Mouse (Mus musculus) hindbrain, embryonic 14.5 days (tissue): ENCODE results near the gene Ttc9b. TPM values are rescaled to one million over a fixed set of nuclear protein-coding genes. Genes with fewer than 3 reads are reported as not detected.
A peak's percentile ranks its signal among the peaks of the same experiment; 100 is the strongest.
"Not testable (repeated sequence)": the region's sequence is repeated elsewhere in the genome, so short reads cannot be mapped to it uniquely, and the experiment has no call there.

Experiments
- ATAC-seq: fragments of 200-750 bp; cut with Nextera tagmentation; 2 replicates; pipeline ENCODE4 v1.8.0; 2017; ENCODE audit warnings: moderate number of reproducible peaks, mild to moderate bottlenecking, moderate TSS enrichment, moderate library complexity; ENCODE audit not compliant: low FRiP score
- DNase-seq: peaks from one replicate; pipeline ENCODE4 v3.0.0-alpha.2; 2015; ENCODE audit warnings: low spot score
- H3K27ac ChIP-seq: fragments of 300-500 bp; sonication (generic); 2 replicates; pipeline ENCODE4 v1.5.1; 2014; ENCODE audit warnings: mild to moderate bottlenecking, moderate library complexity
- H3K27me3 ChIP-seq: fragments of 300-500 bp; sonication (generic); 2 replicates; pipeline ENCODE4 v1.6.1; 2014; ENCODE audit warnings: mild to moderate bottlenecking, low read length, mixed read lengths; ENCODE audit not compliant: control insufficient read depth, insufficient read depth
- H3K36me3 ChIP-seq: fragments of 300-500 bp; sonication (generic); replicated peaks from 2 replicates; pipeline ENCODE4 v1.6.1; 2014; ENCODE audit not compliant: control insufficient read depth, insufficient read depth
- H3K4me1 ChIP-seq: fragments of 300-500 bp; sonication (generic); replicated peaks from 2 replicates; pipeline ENCODE4 v1.6.1; 2014; ENCODE audit warnings: antibody characterized with exemption, low read length, mixed read lengths; ENCODE audit not compliant: control insufficient read depth, insufficient read depth
- H3K4me2 ChIP-seq: fragments of 300-500 bp; sonication (generic); replicated peaks from 2 replicates; pipeline ENCODE4 v1.6.1; 2014; ENCODE audit warnings: mild to moderate bottlenecking, moderate library complexity
- H3K4me3 ChIP-seq: fragments of 300-500 bp; sonication (generic); replicated peaks from 2 replicates; pipeline ENCODE4 v1.5.1; 2014; ENCODE audit warnings: mild to moderate bottlenecking, low read length
- H3K9ac ChIP-seq: fragments of 300-500 bp; sonication (generic); 2 replicates; pipeline ENCODE4 v1.6.1; 2014
- H3K9me3 ChIP-seq: fragments of 300-500 bp; sonication (generic); 2 replicates; pipeline ENCODE4 v1.6.1; 2016; ENCODE audit warnings: low read length; ENCODE audit not compliant: control insufficient read depth
- WGBS: fragments of 180-500 bp; shearing (Covaris S2); extraction: QIAGEN DNeasy Blood & Tissue Kit; methylation state at CpG from one replicate; pipeline ENCODE4 v1.1.7; 2014; 5-methylcytosine and 5-hydroxymethylcytosine counted together
- polyA plus RNA-seq: library from polyadenylated mRNA; unstranded; fragments of >200 nt; fragmentation: Nextera tagmentation; extraction: Ambion mirVana; gene quantifications from 2 replicates; pipeline ENCODE4 v1.2.1, GENCODE M21; 2014

Gene Ttc9b
- polyA plus RNA-seq, 1 experiment from 2014 or later, result 100 TPM

DNA sequence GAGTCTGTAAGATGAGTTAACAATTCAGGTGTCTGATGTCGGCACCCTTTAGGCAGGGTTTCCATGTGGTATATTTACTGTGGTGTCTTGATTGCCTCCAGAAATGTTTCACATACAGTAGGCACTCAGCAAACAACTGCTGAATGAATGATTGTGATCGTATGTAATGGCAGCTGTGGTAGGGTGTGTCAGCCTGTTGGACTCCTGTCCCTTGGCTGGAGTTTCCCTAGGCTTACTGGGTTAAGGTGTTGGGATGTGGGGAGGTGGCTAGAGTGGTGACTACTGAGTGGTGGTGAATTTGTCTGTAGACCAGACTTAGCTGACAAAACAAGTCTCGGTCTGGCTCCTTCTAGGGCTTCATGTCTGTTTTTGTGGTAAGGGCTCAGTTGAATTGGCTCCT, 43.3 kb upstream of the Ttc9b start:
- Histone ChIP-seq H3K4me3 (no peak overlapping the region), H3K9ac (no peak overlapping the region), H3K27me3 (no peaks in the 10 kb centered on the region), H3K36me3 (peaks cover 27% of the 10 kb centered on the region), H3K4me1 (peaks cover 37% of the 10 kb centered on the region), H3K9me3 (no peaks in the 10 kb centered on the region), H3K27ac (no peak overlapping the region), H3K4me2 (no peak overlapping the region)
- WGBS, result 88% methylated on average over 3 of the region's 3 CpGs
- ATAC-seq (no peak), DNase-seq (no peak)

DNA sequence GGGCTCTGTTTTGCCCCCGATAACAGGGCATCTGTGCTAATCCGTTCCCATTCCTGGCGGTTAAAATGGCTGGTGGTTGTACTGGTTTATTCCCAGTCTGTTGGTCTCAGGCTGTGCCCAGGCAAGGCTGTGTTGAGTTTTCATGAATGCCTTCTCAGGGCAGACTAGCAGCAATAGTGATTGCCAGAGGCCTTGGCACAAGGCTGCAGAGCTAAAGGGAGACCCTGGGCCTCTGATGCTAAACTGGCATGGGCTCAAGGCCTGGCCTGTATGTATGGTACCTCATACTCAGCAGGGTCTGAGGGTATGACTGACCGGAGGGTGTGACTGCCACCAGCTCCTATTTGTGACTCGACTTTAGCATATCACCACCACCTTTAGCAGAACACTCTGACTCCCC, 42.8 kb upstream of the Ttc9b start:
- WGBS, result 95% methylated on average over 5 of the region's 5 CpGs
- DNase-seq (no peak), ATAC-seq (no peak)
- Histone ChIP-seq H3K4me1 (peaks cover 35% of the 10 kb centered on the region), H3K9ac (no peak overlapping the region), H3K27ac (no peak overlapping the region), H3K4me2 (no peak overlapping the region), H3K27me3 (no peaks in the 10 kb centered on the region), H3K4me3 (no peak overlapping the region), H3K36me3 (peaks cover 29% of the 10 kb centered on the region), H3K9me3 (no peaks in the 10 kb centered on the region)

DNA sequence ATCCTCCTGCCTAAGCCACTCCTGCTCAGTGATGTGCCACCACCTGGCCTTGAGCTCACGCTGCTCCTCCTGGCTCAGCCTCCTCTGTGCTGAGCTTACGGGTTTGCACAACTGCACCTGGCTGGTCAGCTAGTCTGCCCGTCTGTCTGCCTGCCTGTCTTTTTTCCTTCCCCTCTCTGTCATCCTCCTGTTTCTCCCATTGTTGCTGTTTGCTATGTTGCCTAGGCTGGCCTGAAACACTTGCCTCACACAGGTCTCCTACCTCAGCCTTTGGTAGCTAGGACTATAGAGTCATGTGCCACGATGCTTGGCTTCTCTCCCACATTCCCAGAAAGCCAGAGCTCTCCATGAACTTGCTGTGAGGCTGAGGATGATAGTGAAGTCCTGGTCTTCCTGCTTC, 40.8 kb upstream of the Ttc9b start:
- H3K4me3 ChIP-seq, result no peak overlapping the region
- no peaks in the 10 kb centered on the region for H3K27me3 ChIP-seq
- peaks cover 21% of the 10 kb centered on the region for H3K4me1 ChIP-seq
- DNase-seq, result no peak
- 62% methylated on average over 4 of the region's 4 CpGs for WGBS
- peaks cover 48% of the 10 kb centered on the region for H3K36me3 ChIP-seq
- H3K9ac ChIP-seq, result no peak overlapping the region
- H3K4me2 ChIP-seq, result no peak overlapping the region
- no peaks in the 10 kb centered on the region for H3K9me3 ChIP-seq
- H3K27ac ChIP-seq, result peak overlapping the region; percentile 83
- no peak for ATAC-seq

DNA sequence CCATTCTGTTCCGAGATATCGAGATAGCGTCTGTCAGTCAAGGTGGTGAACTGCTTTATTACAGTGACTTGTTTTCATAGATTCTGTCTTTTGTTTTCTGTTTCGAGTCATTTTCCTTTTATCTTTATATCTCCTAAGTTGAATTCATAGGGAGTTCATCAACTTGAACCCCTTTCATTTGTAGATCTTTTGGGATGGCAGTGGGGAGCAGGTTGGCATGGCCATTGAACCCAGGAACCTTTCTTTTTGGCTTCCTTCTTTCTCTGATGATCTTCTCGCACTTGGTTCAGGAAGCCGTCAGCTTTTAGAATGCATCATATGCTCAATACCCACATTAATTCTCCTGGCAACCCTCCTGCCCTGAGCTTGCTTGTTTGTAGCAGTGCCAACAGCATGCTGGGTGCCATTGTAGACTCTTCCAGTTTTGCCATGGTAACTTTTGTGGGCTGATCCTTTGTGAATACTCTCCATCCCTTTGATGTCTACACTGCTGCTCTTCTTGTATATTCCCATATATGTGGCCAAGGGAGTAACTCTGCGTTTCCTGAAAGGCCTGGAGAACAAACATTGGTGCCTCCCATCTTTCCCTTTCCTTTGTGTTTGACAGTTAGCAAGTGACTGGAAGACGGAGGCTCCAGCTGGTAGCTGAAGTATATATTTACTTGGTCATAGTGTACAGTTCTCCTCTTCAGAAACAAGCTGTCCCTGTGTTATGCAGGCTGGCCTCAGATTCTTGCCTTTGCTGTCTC, 39.8 kb upstream of the Ttc9b start:
- Histone ChIP-seq H3K4me3 (no peak overlapping the region), H3K36me3 (peaks cover 55% of the 10 kb centered on the region), H3K4me1 (peaks cover 21% of the 10 kb centered on the region), H3K9me3 (no peaks in the 10 kb centered on the region), H3K27ac (peak overlapping the region; percentile 83), H3K4me2 (no peak overlapping the region), H3K9ac (no peak overlapping the region), H3K27me3 (no peaks in the 10 kb centered on the region)
- WGBS, result 32% methylated on average over 8 of the region's 8 CpGs
- ATAC-seq, result peak; percentile 81
- peak; percentile 69 for DNase-seq

DNA sequence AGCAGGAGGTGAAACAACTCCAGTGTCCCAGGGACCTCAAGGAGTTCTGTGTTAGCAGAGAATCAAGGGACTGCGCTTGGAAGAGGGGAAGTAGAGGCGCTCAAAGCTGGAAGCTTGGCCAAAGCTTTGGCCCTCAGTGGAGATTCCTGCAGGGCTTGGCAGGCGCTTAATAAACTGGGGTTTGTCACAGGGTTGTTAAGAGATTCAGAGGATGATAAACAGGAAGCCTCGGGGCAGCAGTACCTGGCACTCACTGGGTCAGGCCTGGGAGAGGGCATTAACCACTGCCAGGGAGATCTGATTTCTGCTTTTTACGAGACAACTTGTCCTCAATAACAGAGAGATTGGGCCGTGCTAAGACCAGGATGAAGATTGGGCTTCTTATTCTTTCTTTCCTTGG, 32.7 kb upstream of the Ttc9b start:
- no peaks in the 10 kb centered on the region for H3K27me3 ChIP-seq
- WGBS, result 85% methylated on average over 6 of the region's 6 CpGs
- no peaks in the 10 kb centered on the region for H3K9me3 ChIP-seq
- H3K36me3 ChIP-seq, result peaks cover 79% of the 10 kb centered on the region
- H3K4me1 ChIP-seq, result no peaks in the 10 kb centered on the region
- H3K27ac ChIP-seq, result no peak overlapping the region
- DNase-seq (no peak), ATAC-seq (no peak)
- no peak overlapping the region for H3K9ac ChIP-seq
- H3K4me2 ChIP-seq, result no peak overlapping the region
- H3K4me3 ChIP-seq, result no peak overlapping the region

DNA sequence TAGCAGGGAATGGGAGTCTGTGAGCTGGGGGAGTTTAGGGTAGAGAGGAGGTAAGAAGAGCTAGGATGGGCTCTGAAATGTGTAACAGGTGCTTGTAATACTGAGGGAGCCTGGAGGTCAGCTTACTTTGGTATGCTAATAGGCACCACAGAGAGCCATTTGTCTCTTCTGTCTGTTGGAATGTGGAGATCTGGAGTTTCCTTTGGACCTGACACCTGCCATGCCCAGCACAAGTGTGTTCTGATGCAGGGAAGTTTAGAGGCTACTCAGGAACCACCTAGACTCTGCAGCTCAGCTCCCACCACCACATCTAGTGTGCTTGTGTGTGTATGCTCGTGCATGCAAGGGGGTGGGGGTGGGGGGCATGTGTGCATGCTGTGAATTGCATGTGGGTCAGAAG, 31.5 kb upstream of the Ttc9b start:
- no peak overlapping the region for H3K9ac ChIP-seq
- H3K4me1 ChIP-seq, result no peaks in the 10 kb centered on the region
- no peak overlapping the region for H3K4me3 ChIP-seq
- 58% methylated on average over 1 of the region's 1 CpGs for WGBS
- peaks cover 75% of the 10 kb centered on the region for H3K36me3 ChIP-seq
- no peaks in the 10 kb centered on the region for H3K27me3 ChIP-seq
- no peak for DNase-seq
- H3K9me3 ChIP-seq, result no peaks in the 10 kb centered on the region
- H3K4me2 ChIP-seq, result no peak overlapping the region
- ATAC-seq, result no peak
- H3K27ac ChIP-seq, result no peak overlapping the region

DNA sequence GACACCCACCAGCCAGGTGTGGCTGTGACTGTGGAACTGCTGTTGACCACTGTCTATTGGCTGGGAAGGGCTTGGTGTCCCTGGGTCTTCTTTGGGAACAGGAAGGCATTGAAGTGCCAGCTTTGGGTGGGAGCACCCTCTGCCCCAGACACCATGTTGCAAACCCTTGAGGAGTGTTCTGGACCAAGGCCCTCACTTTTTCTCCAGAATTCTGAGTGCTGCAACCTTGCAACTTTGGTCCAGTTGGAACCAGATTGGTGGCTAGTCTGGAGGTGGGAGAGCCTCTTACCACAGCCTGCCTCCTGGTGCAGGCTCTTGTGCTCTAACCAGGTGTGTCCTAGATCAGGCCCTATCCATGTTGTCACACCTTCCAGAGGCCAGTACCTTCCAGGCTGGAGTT, 28.7 kb upstream of the Ttc9b start:
- DNase-seq (no peak), ATAC-seq (no peak)
- H3K4me1 ChIP-seq, result no peaks in the 10 kb centered on the region
- peaks cover 77% of the 10 kb centered on the region for H3K36me3 ChIP-seq
- no peaks in the 10 kb centered on the region for H3K27me3 ChIP-seq
- H3K4me3 ChIP-seq, result no peak overlapping the region
- H3K9me3 ChIP-seq, result no peaks in the 10 kb centered on the region
- H3K4me2 ChIP-seq, result no peak overlapping the region
- H3K9ac ChIP-seq, result no peak overlapping the region
- H3K27ac ChIP-seq, result no peak overlapping the region

DNA sequence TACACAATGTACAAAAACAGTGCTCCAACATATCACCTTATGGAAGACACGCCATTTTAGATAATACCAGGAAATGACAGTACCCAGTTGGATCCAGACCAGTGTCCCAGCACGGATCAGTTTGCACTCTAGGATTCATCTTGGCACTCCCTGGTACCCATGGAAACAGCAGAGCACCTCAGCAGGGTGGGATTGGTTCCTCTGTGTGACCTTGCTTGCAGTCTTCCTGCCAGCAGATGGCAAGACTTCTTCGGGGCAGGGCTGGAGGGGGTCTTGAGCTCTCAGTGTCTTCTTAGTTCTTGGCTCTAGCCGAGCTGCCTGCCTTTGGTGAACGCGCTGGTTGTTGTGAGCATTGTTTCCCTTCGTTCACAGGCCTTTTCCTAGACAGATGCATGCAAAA, 26.0 kb upstream of the Ttc9b start:
- Histone ChIP-seq H3K9ac (no peak overlapping the region), H3K27me3 (no peaks in the 10 kb centered on the region), H3K36me3 (peaks cover 77% of the 10 kb centered on the region), H3K4me2 (no peak overlapping the region), H3K9me3 (no peaks in the 10 kb centered on the region), H3K4me3 (no peak overlapping the region), H3K27ac (no peak overlapping the region), H3K4me1 (no peaks in the 10 kb centered on the region)
- ATAC-seq (no peak), DNase-seq (no peak)
- WGBS, result 77% methylated on average over 7 of the region's 7 CpGs

DNA sequence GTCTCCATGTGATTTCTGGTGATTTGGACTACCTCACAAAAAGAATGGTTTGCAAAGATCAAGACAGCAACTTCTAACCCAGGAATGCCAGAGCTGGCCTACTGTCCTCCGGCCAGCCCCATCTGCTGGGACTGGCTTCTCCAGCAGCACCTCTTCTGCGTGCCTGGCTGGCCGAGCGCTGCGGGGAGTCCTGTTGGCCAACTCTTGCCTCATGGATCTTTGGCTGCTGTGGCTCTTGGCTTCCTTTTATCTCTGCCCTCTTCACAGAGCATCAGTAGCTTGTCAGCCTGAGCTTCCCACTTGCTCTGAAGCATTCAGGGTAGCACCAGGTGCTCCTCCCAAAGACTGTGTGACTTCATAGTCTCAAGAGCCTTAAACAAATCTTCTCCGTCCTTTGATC, 25.5 kb upstream of the Ttc9b start:
- 94% methylated on average over 6 of the region's 6 CpGs for WGBS
- Histone ChIP-seq H3K36me3 (peaks cover 78% of the 10 kb centered on the region), H3K4me3 (no peak overlapping the region), H3K4me1 (no peaks in the 10 kb centered on the region), H3K27ac (0 out of 2 replicates have a peak overlapping the region, but pooled peaks have one; percentile 5), H3K27me3 (no peaks in the 10 kb centered on the region), H3K9ac (no peak overlapping the region), H3K9me3 (no peaks in the 10 kb centered on the region), H3K4me2 (no peak overlapping the region)
- ATAC-seq (no peak), DNase-seq (no peak)

DNA sequence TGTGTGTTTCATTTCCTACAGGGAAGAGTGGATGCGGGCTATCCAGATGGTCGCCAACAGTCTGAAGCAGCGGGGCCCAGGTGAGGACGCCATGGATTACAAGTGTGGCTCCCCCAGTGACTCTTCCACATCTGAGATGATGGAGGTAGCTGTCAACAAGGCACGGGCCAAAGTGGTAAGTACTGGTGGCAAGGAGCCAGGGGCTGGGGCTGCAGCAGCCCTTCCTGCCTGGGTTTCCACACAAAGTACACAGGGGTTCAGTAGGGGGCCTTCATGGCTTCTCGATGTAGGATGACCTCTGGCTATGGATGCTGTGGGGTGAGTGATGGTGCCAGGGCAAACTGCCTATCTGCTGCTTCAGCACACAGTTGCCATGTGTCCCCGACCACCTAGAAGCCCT, 24.9 kb upstream of the Ttc9b start:
- H3K4me1 ChIP-seq, H3K4me3 ChIP-seq, ATAC-seq, H3K9me3 ChIP-seq, H3K9ac ChIP-seq, H3K27ac ChIP-seq, H3K4me2 ChIP-seq, H3K27me3 ChIP-seq, DNase-seq: not testable (repeated sequence)
- 86% methylated on average over 7 of the region's 7 CpGs for WGBS
- H3K36me3 ChIP-seq, result peaks cover 79% of the 10 kb centered on the region
